9 mouse cellular contexts compared by ENCODE assay signal in the genomic region with DNA sequence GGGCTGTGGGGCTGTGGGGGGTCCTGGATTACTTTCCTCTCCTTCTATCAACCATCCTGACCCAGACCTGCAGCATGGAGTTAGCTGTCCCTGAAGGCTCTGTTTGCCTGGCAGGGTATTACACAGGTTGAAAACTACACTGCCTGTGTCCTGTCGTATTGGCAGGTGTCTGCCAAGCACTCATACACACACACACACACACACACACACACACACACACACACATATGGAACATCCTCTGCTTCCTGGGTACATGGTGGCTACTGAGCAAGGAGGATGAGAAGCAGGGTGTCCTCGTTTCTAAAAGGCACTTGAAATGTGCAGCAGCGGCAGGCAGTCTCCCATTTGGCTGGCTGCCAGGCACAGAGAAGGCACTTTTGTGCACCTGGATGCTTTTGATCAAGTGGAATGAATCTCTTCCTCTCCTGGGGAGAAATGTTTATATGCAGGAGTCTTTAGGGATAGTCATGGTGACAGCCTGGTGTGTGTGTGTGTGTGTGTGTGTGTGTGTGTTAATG. TPM values are rescaled to one million over a fixed set of nuclear protein-coding genes. Genes with fewer than 3 reads are reported as not detected.
DNase-seq lines count a peak whose midpoint lies in the region; ATAC-seq and TF ChIP-seq lines count a peak whose summit lies in the region.
"Had no signal": no experiment of that assay in that cellular context is flagged by ENCODE, and none has a peak within 500 bp of the region (broad histone marks: within the 10 kb centered on the region; RNA-seq: fewer than 3 reads in every experiment).

No protein-coding gene starts in this region.

- 6% methylated on average over 3 of the region's 3 CpGs for WGBS in lung, embryonic 15.5 days
- 5% methylated on average over 3 of the region's 3 CpGs for WGBS in limb, embryonic 13.5 days
- WGBS in stomach, postnatal 0 days, result 19% methylated on average over 3 of the region's 3 CpGs

- no peak for TF ChIP-seq EP300 in stomach, postnatal 0 days (optimal IDR thresholded peaks at IDR 0.05)

- H3K9me3 ChIP-seq in lung, embryonic 15.5 days, result no peaks in the 10 kb centered on the region
- no peaks in the 10 kb centered on the region for H3K9me3 ChIP-seq in limb, embryonic 13.5 days
- no peaks in the 10 kb centered on the region for H3K9me3 ChIP-seq in stomach, postnatal 0 days (ENCODE audit: control insufficient read depth, low read length)

- no peak overlapping the region for H3K9ac ChIP-seq in lung, embryonic 15.5 days
- H3K9ac ChIP-seq in limb, embryonic 13.5 days, result peak overlapping the region; percentile 45; the same call in 1 of the 2 replicates
- H3K9ac ChIP-seq in stomach, postnatal 0 days (ENCODE audit: low read length), result no peak overlapping the region

- no peak overlapping the region for H3K27ac ChIP-seq in lung, embryonic 15.5 days
- H3K27ac ChIP-seq in limb, embryonic 13.5 days, result no peak overlapping the region
- no peak overlapping the region for H3K27ac ChIP-seq in stomach, postnatal 0 days (replicated peaks)

- peak overlapping the region; percentile 26 for H3K4me2 ChIP-seq in lung, embryonic 15.5 days
- H3K4me2 ChIP-seq in limb, embryonic 13.5 days (replicated peaks), result peak overlapping the region; percentile 56
- no peak overlapping the region for H3K4me2 ChIP-seq in stomach, postnatal 0 days (replicated peaks; ENCODE audit: low read depth)

- H3K4me1 ChIP-seq in lung, embryonic 15.5 days, result peaks cover 6% of the 10 kb centered on the region; the same call in 1 of the 2 replicates
- peaks cover 28% of the 10 kb centered on the region for H3K4me1 ChIP-seq in limb, embryonic 13.5 days
- no peaks in the 10 kb centered on the region for H3K4me1 ChIP-seq in stomach, postnatal 0 days (replicated peaks; ENCODE audit: control insufficient read depth, insufficient read depth)

- no peak for TF ChIP-seq CTCF in stomach, postnatal 0 days (IDR thresholded peaks at IDR 0.05; ENCODE audit: low read depth)

- no peak overlapping the region for H3K4me3 ChIP-seq in lung, embryonic 15.5 days
- peak overlapping the region; percentile 17 for H3K4me3 ChIP-seq in limb, embryonic 13.5 days
- H3K4me3 ChIP-seq in stomach, postnatal 0 days (ENCODE audit: low read depth, low read length), result no peak overlapping the region

- no peaks in the 10 kb centered on the region for H3K27me3 ChIP-seq in lung, embryonic 15.5 days
- no peaks in the 10 kb centered on the region for H3K27me3 ChIP-seq in limb, embryonic 13.5 days
- no peaks in the 10 kb centered on the region for H3K27me3 ChIP-seq in stomach, postnatal 0 days (ENCODE audit: control insufficient read depth, insufficient read depth, low read length)

- H3K36me3 ChIP-seq in lung, embryonic 15.5 days, result no peaks in the 10 kb centered on the region
- no peaks in the 10 kb centered on the region for H3K36me3 ChIP-seq in limb, embryonic 13.5 days
- H3K36me3 ChIP-seq in stomach, postnatal 0 days (ENCODE audit: control insufficient read depth, insufficient read depth, low read length), result no peaks in the 10 kb centered on the region

- ATAC-seq in lung, embryonic 15.5 days (ENCODE audit: borderline replicate concordance, extremely low read depth, low FRiP score, low TSS enrichment), result no peak
- peak; percentile 62 for ATAC-seq in limb, embryonic 13.5 days (ENCODE audit: low FRiP score, low read depth)
- ATAC-seq in stomach, postnatal 0 days (ENCODE audit: low FRiP score, low TSS enrichment), result peak; percentile 26; the same call in 1 of the 2 replicates
- ATAC-seq: CD4-positive, CD25-positive, alpha-beta regulatory T cell, adult 4 months had no signal

- peak; percentile 11 for DNase-seq in embryo, embryonic 10.5 days (ENCODE audit: low spot score)
- DNase-seq in embryo, embryonic 10 days (ENCODE audit: low spot score), result no peak
- no peak for DNase-seq in lung, postnatal 10 days
- peak; percentile 21 for DNase-seq in stomach, postnatal 0 days (ENCODE audit: low spot score)
- no peak for DNase-seq in spleen, postnatal 36 days (ENCODE audit: low spot score in 2 of 2)
- no peak for DNase-seq in B cell, adult 2 months

RNA-seq across cellular contexts. Expression of a gene that starts 44.9 kb away (rescaled TPM):
- polyA plus RNA-seq in lung, embryonic 15.5 days (2015; fragmentation: Nextera tagmentation; extraction: Ambion mirVana), result 74.5 and 77.1 TPM in 2 replicates
- 54.7 and 58.5 TPM in 2 replicates for polyA plus RNA-seq in limb, embryonic 13.5 days (2015; fragmentation: Nextera tagmentation; extraction: Ambion mirVana)
- 38.1 and 42.5 TPM in 2 replicates for polyA plus RNA-seq in stomach, postnatal 0 days (2015; fragmentation: Nextera tagmentation; extraction: Ambion mirVana)

Comparison
In these comparisons a context has a peak if more than half of its experiments do, and no peak if none do; other contexts are left out.
1. DNase-seq: peak in embryo, embryonic 10.5 days (single experiment) and stomach, postnatal 0 days (single experiment); none in embryo, embryonic 10 days (single experiment), lung, postnatal 10 days (single experiment), spleen, postnatal 36 days (0 of 2) and B cell, adult 2 months (0 of 2).